Mouse (Mus musculus) frontal cortex, adult 2 months (tissue): ENCODE measurements at regions not wholly inside any gene's neighbourhood (a gene's known extent, or its start where the extent isn't known, plus 50 kb on each side); places are given as distances from the start of the nearest gene placed in this dataset.

ENCODE experiments used
- DNase-seq, 2 experiments: peaks; one replicate each; pipeline ENCODE4 v3.0.0; 2022; ENCODE audit warnings: low spot score in 1 of 2; ENCODE audit errors: extremely low spot score in 1 of 2

GRCm38 (mm10) chr4:9095646-9096045 lies 856.8 kb upstream of the Car8 start:
- DNase-seq, result peak in 1 of 2 experiments; percentile 26

- no peak for DNase-seq
These were observed 855.7 kb upstream of the Car8 start for GRCm38 (mm10) chr4:9094522-9094921.

GRCm38 (mm10) chr4:9094076-9094475 lies 855.2 kb upstream of the Car8 start:
- DNase-seq, result no peak

- DNase-seq, result no peak
These were observed 844.7 kb upstream of the Car8 start for GRCm38 (mm10) chr4:9083526-9083925.

GRCm38 (mm10) chr4:9081701-9082562 lies 843.1 kb upstream of the Car8 start:
- peak; percentile 22 to 33 for DNase-seq

- peak in 1 of 2 experiments; percentile 6 for DNase-seq
These were observed 842.1 kb upstream of the Car8 start for GRCm38 (mm10) chr4:9080821-9081493.

GRCm38 (mm10) chr4:9079828-9080245 lies 841.0 kb upstream of the Car8 start:
- no peak for DNase-seq

- no peak for DNase-seq
These were observed 835.6 kb upstream of the Car8 start for GRCm38 (mm10) chr4:9074447-9074846.

GRCm38 (mm10) chr4:9073736-9074428 lies 835.0 kb upstream of the Car8 start:
- DNase-seq, result no peak

- DNase-seq, result no peak
These were observed 833.5 kb upstream of the Car8 start for GRCm38 (mm10) chr4:9072321-9072720.

- no peak for DNase-seq
These were observed 829.0 kb upstream of the Car8 start for GRCm38 (mm10) chr4:9067874-9068273.

GRCm38 (mm10) chr4:9065981-9066815 lies 827.4 kb upstream of the Car8 start:
- DNase-seq, result peak in 1 of 2 experiments; percentile 17

- no peak for DNase-seq
These were observed 823.1 kb upstream of the Car8 start for GRCm38 (mm10) chr4:9061941-9062340.

- DNase-seq, result no peak
These were observed 821.4 kb upstream of the Car8 start for GRCm38 (mm10) chr4:9060221-9060620.

GRCm38 (mm10) chr4:9057676-9058075 lies 818.8 kb upstream of the Car8 start:
- DNase-seq, result no peak

GRCm38 (mm10) chr4:9057113-9057512 lies 818.3 kb upstream of the Car8 start:
- no peak for DNase-seq

GRCm38 (mm10) chr4:9055876-9056275 lies 817.0 kb upstream of the Car8 start:
- DNase-seq, result peak in 1 of 2 experiments; percentile 15

- DNase-seq, result no peak
These were observed 816.5 kb upstream of the Car8 start for GRCm38 (mm10) chr4:9055266-9055820.

GRCm38 (mm10) chr4:9048817-9049216 lies 810.0 kb upstream of the Car8 start:
- no peak for DNase-seq

- DNase-seq, result no peak
These were observed 808.3 kb upstream of the Car8 start for GRCm38 (mm10) chr4:9047151-9047550.
